Mouse (Mus musculus) stomach, postnatal 0 days (tissue): Measurements from ENCODE around the gene Rpl23a.

Experiments
- CTCF ChIP-seq: IDR thresholded peaks from 2 replicates; pipeline ENCODE4 v1.5.1; 2016; ENCODE audit warnings: antibody characterized with exemption, low read depth, mild to moderate bottlenecking, moderate library complexity
- EP300 ChIP-seq: optimal IDR thresholded peaks from 2 replicates; pipeline ENCODE3; 2016; ENCODE audit warnings: antibody characterized with exemption

- TF ChIP-seq CTCF (no peak), EP300 (no peak)
Measured at GRCm38 (mm10) chr11:78164604-78164923, 18.8 kb downstream of the Rpl23a start.
